Mouse (Mus musculus) erythroblast, embryonic 14.5 days (primary cell): ENCODE data around the gene Cd52.

Experiments
- GATA1 ChIP-seq: IDR thresholded peaks from 2 replicates; pipeline ENCODE4 v1.6.1; 2012; ENCODE audit warnings: low read length, inconsistent platforms, mixed read lengths
- TAL1 ChIP-seq: IDR thresholded peaks from 3 replicates; pipeline ENCODE4 v1.6.1; 2012; ENCODE audit warnings: low read length, inconsistent platforms, mixed read lengths

- TF ChIP-seq GATA1 (no peak), TAL1 (no peak)
Observed at GRCm38 (mm10) chr4:134087412-134087811, 7.5 kb downstream of the Cd52 start.
